Mouse (Mus musculus) E14TG2a.4 (cell line): ENCODE measurements around the gene Hmgb2.

Source experiments
- CTCF ChIP-seq: conservative IDR thresholded peaks from 2 replicates; pipeline ENCODE4 v1.5.1; 2014; ENCODE audit warnings: low read length
- NANOG ChIP-seq: IDR thresholded peaks from 2 replicates; pipeline ENCODE4 v1.6.1; 2014; ENCODE audit warnings: borderline replicate concordance, low read length, mixed read lengths

DNA sequence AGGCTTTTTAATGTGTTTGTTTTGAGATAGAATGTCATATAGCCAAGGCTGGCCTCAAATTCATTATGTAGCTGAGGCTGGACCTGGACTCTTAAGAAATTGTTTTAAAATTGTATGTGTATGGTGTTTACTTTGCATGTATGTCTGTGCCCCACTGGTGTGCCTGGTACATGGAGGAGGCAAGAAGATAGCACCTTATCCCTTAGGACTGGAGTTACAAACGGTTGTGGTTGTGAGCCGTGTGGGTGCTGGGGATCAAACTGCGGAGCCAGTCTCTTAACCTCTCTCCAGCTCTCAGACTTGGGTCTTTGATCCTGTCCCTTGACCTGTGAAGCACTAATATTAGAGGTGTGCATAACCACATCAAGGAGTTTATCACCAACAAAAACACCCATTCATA lies 35.1 kb downstream of the Hmgb2 start:
- TF ChIP-seq CTCF (no peak), NANOG (no peak)
